Mouse (Mus musculus) CH12.LX (cell line): ENCODE data around the gene Gfi1b. TPM values are rescaled to one million over a fixed set of nuclear protein-coding genes. Genes with fewer than 3 reads are reported as not detected.

Source experiments
- DNase-seq: peaks from one replicate; pipeline ENCODE4 v3.0.0-alpha.2; 2013; ENCODE audit errors: extremely low read depth
- H3K27ac ChIP-seq: 2 replicates; pipeline ENCODE4 v1.5.1; 2012; ENCODE audit warnings: low read depth, mild to moderate bottlenecking, control low read depth, moderate library complexity; ENCODE audit not compliant: insufficient read depth
- H3K27me3 ChIP-seq: replicated peaks from 2 replicates; pipeline ENCODE3; 2012; ENCODE audit warnings: inconsistent platforms
- H3K36me3 ChIP-seq, 2 experiments: replicated peaks in 1 of 2; 2 replicates each; pipeline versions ENCODE3 to v1.6.1; 2012; ENCODE audit warnings: inconsistent platforms in 1 of 2, low read length in 1 of 2, mild to moderate bottlenecking in 1 of 2, mixed read lengths in 1 of 2, moderate library complexity in 1 of 2; ENCODE audit not compliant: control insufficient read depth in 1 of 2, insufficient read depth in 1 of 2
- H3K4me1 ChIP-seq, 2 experiments: 2 replicates each; pipeline ENCODE4 v1.6.1; 2012; ENCODE audit warnings: inconsistent platforms in 1 of 2, moderate library complexity in 1 of 2; ENCODE audit not compliant: insufficient read depth in 2 of 2, control insufficient read depth in 1 of 2
- H3K4me2 ChIP-seq: 2 replicates; pipeline ENCODE4 v1.6.1; 2012; ENCODE audit warnings: low read depth, mild to moderate bottlenecking, control low read depth; ENCODE audit not compliant: poor library complexity, insufficient read depth, severe bottlenecking
- H3K4me3 ChIP-seq, 3 experiments: fragments of 150-350 bp in 1 of 3; sonication (generic) in 1 of 3; replicated peaks in 1 of 3; 2 replicates each; pipeline versions ENCODE3 to v1.5.1; 2011 to 2012; ENCODE audit warnings: low read depth in 2 of 3, low read length in 2 of 3, mild to moderate bottlenecking in 2 of 3, moderate library complexity in 2 of 3, control low read depth in 1 of 3, improper control_type of control experiment in 1 of 3, inconsistent platforms in 1 of 3, mixed read lengths in 1 of 3; ENCODE audit not compliant: poor library complexity in 1 of 3
- H3K79me2 ChIP-seq: replicated peaks from 2 replicates; pipeline ENCODE4 v1.6.1; 2012; ENCODE audit warnings: mild to moderate bottlenecking, moderate library complexity; ENCODE audit not compliant: control insufficient read depth, poor library complexity, insufficient read depth, severe bottlenecking; ENCODE audit errors: extremely low read depth
- H3K9ac ChIP-seq: 2 replicates; pipeline ENCODE4 v1.6.1; 2012; ENCODE audit warnings: low read depth, mild to moderate bottlenecking, control low read depth, moderate library complexity; ENCODE audit not compliant: insufficient read depth
- H3K9me3 ChIP-seq: replicated peaks from 2 replicates; pipeline ENCODE3; 2012; ENCODE audit warnings: low read length, inconsistent platforms, mixed read lengths
- BHLHE40 ChIP-seq: IDR thresholded peaks from 2 replicates; pipeline ENCODE4 v1.6.1; 2011; ENCODE audit warnings: mild to moderate bottlenecking, low read depth, low read length, improper control_type of control experiment
- CHD2 ChIP-seq: IDR thresholded peaks from 2 replicates; pipeline ENCODE4 v1.6.1; 2011; ENCODE audit warnings: low read length, improper control_type of control experiment
- CTCF ChIP-seq, 2 experiments: IDR thresholded peaks in 1 of 2; conservative IDR thresholded peaks in 1 of 2; 2 replicates each; pipeline ENCODE4 v1.5.1; 2011 to 2012; ENCODE audit warnings: low read depth in 2 of 2, low read length in 2 of 2, improper control_type of control experiment in 1 of 2, inconsistent platforms in 1 of 2, mild to moderate bottlenecking in 1 of 2, moderate library complexity in 1 of 2
- E2F4 ChIP-seq: IDR thresholded peaks from 2 replicates; pipeline ENCODE4 v1.6.1; 2011; ENCODE audit warnings: low read depth, low read length, improper control_type of control experiment; ENCODE audit not compliant: insufficient replicate concordance
- ELF1 ChIP-seq: IDR thresholded peaks from 2 replicates; pipeline ENCODE4 v1.6.1; 2014; ENCODE audit warnings: low read depth, mild to moderate bottlenecking, inconsistent platforms, low read length, improper control_type of control experiment
- EP300 ChIP-seq: IDR thresholded peaks from 2 replicates; pipeline ENCODE4 v1.6.1; 2011; ENCODE audit warnings: low read length, improper control_type of control experiment
- GABPA ChIP-seq: IDR thresholded peaks from 2 replicates; pipeline ENCODE4 v1.6.1; 2012; ENCODE audit warnings: low read depth, low read length, improper control_type of control experiment, inconsistent platforms; ENCODE audit not compliant: insufficient replicate concordance
- IRF4 ChIP-seq: IDR thresholded peaks from 2 replicates; pipeline ENCODE4 v1.6.1; 2014; ENCODE audit warnings: low read depth, mild to moderate bottlenecking, inconsistent platforms, low read length, improper control_type of control experiment
- JUND ChIP-seq: conservative IDR thresholded peaks from 2 replicates; pipeline ENCODE4 v1.6.1; 2011; ENCODE audit warnings: low read depth, low read length, improper control_type of control experiment
- MAFK ChIP-seq: IDR thresholded peaks from 2 replicates; pipeline ENCODE4 v1.6.1; 2011; ENCODE audit warnings: low read length, improper control_type of control experiment; ENCODE audit not compliant: insufficient replicate concordance
- MAZ ChIP-seq: IDR thresholded peaks from 2 replicates; pipeline ENCODE4 v1.6.1; 2012; ENCODE audit warnings: low read depth, mild to moderate bottlenecking, inconsistent platforms, low read length, improper control_type of control experiment, moderate library complexity
- NELFE ChIP-seq: IDR thresholded peaks from 2 replicates; pipeline ENCODE4 v1.6.1; 2011; ENCODE audit warnings: low read depth, low read length, improper control_type of control experiment
- NRF1 ChIP-seq: IDR thresholded peaks from 2 replicates; pipeline ENCODE4 v1.6.1; 2014; ENCODE audit warnings: low read depth, mild to moderate bottlenecking, inconsistent platforms, low read length, improper control_type of control experiment, moderate library complexity
- POLR2AphosphoS2 ChIP-seq: IDR thresholded peaks from 2 replicates; pipeline ENCODE4 v1.6.1; 2011; ENCODE audit warnings: low read depth, low read length, improper control_type of control experiment
- RCOR1 ChIP-seq: conservative IDR thresholded peaks from 2 replicates; pipeline ENCODE4 v1.6.1; 2012; ENCODE audit warnings: low read depth, mild to moderate bottlenecking, inconsistent platforms, low read length, improper control_type of control experiment
- SIN3A ChIP-seq: IDR thresholded peaks from 2 replicates; pipeline ENCODE4 v1.6.1; 2012; ENCODE audit warnings: low read length, improper control_type of control experiment, inconsistent platforms
- TBP ChIP-seq: conservative IDR thresholded peaks from 2 replicates; pipeline ENCODE4 v1.6.1; 2011; ENCODE audit warnings: low read depth, low read length, improper control_type of control experiment
- UBTF ChIP-seq: IDR thresholded peaks from 2 replicates; pipeline ENCODE4 v1.6.1; 2012; ENCODE audit warnings: low read depth, mild to moderate bottlenecking, inconsistent platforms, low read length, improper control_type of control experiment, moderate library complexity
- ZC3H11A ChIP-seq: IDR thresholded peaks from 2 replicates; pipeline ENCODE4 v1.6.1; 2012; ENCODE audit warnings: low read depth, mild to moderate bottlenecking, inconsistent platforms, low read length, improper control_type of control experiment
- dilution Hi-C: fragments of 300-500 bp; cut with MboI; formaldehyde crosslinking; loops from 2 replicates; pipeline ENCODE4 v1.14.3; 2020; ENCODE audit warnings: low sequenced_read_pairs; ENCODE audit not compliant: extremely low pct_unique_long_range_greater_than_20kb, extremely low pct_ligation_motif_present
- in situ Hi-C: fragments of 300-500 bp; cut with MboI; formaldehyde crosslinking; loops from 3 replicates; pipeline ENCODE4 v1.14.3; 2019; ENCODE audit warnings: low sequenced_read_pairs, low pct_ligation_motif_present, low pct_unique_long_range_greater_than_20kb, mixed read lengths
- polyA plus RNA-seq: library from polyadenylated mRNA; unstranded; fragments of >175 nt; gene quantifications from 2 replicates; pipeline ENCODE4 v1.2.1, GENCODE M21; 2012; ENCODE audit warnings: low read depth; ENCODE audit not compliant: insufficient read length
- total RNA-seq, 2 experiments: library from RNA; depleted of rRNA; stranded (reverse); fragments of 300-350 nt in 1 of 2; fragments of >200 nt in 1 of 2; gene quantifications; 2 replicates each; pipeline ENCODE4 v1.2.3; 2012 to 2014

Gfi1b gene
- total and polyA plus RNA-seq, 3 experiments: 0.19 to 0.87 TPM; not detected in 1

DNA sequence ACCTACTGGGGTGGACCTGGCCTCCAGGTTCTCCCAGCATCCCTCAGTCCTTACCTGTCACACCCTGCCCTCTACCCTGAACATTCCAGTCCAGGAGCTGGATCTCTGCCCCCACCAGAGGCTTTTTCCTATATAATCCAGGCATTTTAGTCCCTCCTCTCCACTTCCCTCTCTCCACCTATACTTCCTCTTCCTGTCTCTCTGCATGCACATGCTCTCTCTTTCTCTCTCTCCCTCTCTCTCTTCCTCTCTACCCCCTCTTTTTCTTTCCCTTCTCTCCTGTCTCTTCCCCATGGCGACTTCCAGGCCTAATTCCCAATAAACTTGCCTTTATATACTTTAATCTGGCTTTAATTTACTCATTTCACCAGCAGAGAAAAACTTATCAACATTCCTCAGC, 33.2 kb downstream of the Gfi1b start:
- Histone ChIP-seq H3K9ac (no peak overlapping the region), H3K4me2 (no peak overlapping the region), H3K27me3 (peaks cover 9% of the 10 kb centered on the region), H3K36me3 (no peaks in the 10 kb centered on the region), H3K4me3 (no peak overlapping the region), H3K9me3 (no peaks in the 10 kb centered on the region), H3K4me1 (peaks cover 15 to 22% of the 10 kb centered on the region in 2 experiments), H3K27ac (no peak overlapping the region), H3K79me2 (no peaks in the 10 kb centered on the region)
- no peak for TF ChIP-seq CHD2
- dilution Hi-C loops: no loop called here
- DNase-seq: no peak
- in situ Hi-C loops: no loop called here

DNA sequence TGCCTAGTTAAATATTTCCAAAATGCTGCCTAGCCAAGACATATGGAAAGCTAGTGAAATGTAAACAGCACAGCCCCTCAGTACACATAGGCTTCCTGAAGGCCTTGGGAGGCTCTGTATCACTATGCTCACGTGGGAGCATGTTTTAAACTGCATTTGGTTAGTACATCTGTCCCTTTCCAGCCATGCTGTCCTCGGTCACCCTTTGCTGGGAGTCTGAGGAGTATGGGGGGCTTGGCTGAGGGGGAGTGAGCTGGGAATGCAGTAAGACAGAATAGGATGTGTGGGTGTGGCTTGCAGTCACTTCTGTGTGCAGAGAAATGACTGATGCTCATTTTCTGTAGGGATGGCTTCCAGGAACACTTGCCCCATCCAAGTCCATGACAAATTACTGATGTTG, 36.1 kb downstream of the Gfi1b start:
- Histone ChIP-seq H3K36me3 (peaks cover 0 to 6% of the 10 kb centered on the region in 2 experiments), H3K9me3 (no peaks in the 10 kb centered on the region), H3K27ac (no peak overlapping the region), H3K4me2 (no peak overlapping the region), H3K27me3 (peaks cover 4% of the 10 kb centered on the region), H3K4me3 (no peak overlapping the region), H3K9ac (no peak overlapping the region), H3K4me1 (peaks cover 15 to 33% of the 10 kb centered on the region in 2 experiments), H3K79me2 (no peaks in the 10 kb centered on the region)
- in situ Hi-C loops: no loop called here
- TF ChIP-seq GABPA (no peak), MAZ (no peak), TBP (no peak), IRF4 (no peak), POLR2AphosphoS2 (no peak), JUND (no peak), MAFK (no peak), E2F4 (no peak), BHLHE40 (no peak), ZC3H11A (no peak), CTCF (conservative IDR thresholded peaks at IDR 0.05 in 1 of 2, IDR thresholded peaks at IDR 0.05 in 1 of 2; ENCODE audit: low read depth in 2 of 2, low read length in 2 of 2) (no peak), ELF1 (no peak), RCOR1 (no peak), UBTF (no peak), SIN3A (no peak), EP300 (no peak), NELFE (no peak), NRF1 (no peak)
- no peak for DNase-seq
- dilution Hi-C loops: no loop called here
